Mouse (Mus musculus) induced T-regulatory cell, adult 2 months (primary cell): ENCODE measurements around the gene Pacs2.

Experiments
- DNase-seq: peaks from one replicate; pipeline ENCODE4 v3.0.0-alpha.2; 2012; ENCODE audit warnings: low read depth

The Pacs2 gene

DNA sequence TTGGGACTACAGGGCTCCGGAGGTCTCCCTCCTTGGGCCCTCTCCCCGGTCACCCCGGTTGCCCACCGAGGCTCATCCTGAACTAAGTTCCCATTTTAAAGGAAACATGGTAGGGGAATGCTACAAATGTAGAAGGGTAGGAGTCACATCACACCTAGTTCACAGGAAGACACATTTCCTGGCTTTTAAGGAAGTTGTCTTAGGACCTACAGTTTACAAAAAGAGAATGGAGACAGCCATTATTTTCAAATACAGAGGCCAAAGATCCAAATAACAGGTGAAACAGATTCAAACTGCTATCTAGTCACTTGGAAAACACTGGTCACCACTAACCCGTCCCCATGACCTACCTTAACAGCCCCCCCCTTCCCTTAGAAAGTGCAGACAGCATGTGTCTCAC lies 1.9 kb upstream of the Pacs2 start:
- no peak for DNase-seq

GRCm38 (mm10) chr12:113013021-113013491 lies 1.3 kb upstream of the Pacs2 start:
- DNase-seq = no peak

GRCm38 (mm10) chr12:113014561-113015556 lies 551 bp downstream of the Pacs2 start:
- peak; percentile 58 for DNase-seq

DNA sequence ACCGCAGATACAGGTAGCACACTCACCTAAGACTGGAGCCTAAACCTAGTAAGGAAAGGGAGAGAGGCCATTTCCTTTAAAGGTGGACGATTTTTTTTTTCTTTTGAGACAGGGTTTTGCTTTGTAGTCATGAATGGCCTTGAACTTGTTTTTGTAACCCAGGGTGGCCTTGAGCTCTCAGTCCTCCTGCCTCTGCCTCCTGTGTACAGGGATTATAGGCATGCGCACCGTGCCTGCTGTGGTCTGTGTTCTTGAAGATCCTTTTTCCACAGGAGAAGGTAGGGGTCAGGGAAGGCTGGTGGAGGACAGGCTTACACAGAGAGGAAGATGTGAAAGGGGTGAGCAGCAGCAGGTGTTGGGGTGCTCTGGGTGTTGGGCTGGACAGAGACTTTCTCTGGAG lies 1.6 kb downstream of the Pacs2 start:
- DNase-seq = peak; percentile 14

GRCm38 (mm10) chr12:113016976-113017375 lies 2.7 kb downstream of the Pacs2 start:
- no peak for DNase-seq

DNA sequence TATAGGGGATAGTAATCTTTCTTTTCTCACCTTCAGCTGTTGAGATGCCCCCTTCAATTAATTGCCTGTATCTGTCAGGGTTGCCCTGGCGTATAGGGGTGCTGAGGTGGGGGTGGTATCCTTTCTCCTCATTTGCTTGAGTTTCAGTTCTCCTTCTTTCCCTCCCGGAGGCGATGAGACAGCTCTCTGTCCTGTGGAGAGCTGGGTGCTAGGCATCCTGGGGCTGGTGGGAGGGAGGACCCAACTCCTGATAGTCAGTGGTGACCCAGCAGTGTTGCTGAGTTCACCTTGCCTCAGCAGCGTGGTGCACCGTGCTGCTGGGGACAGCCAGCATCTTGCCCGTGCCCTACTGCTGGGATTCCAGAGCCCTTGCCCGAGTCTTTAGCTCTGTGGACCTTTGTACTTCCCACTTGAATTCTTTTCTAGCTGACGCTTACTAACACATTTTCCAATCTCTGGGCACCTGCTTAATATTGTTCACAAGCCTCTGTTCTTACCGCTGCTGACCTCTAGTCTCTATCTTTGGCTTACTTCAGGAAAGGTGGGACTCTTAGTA lies 3.2 kb downstream of the Pacs2 start:
- no peak for DNase-seq

GRCm38 (mm10) chr12:113018763-113019162 lies 4.5 kb downstream of the Pacs2 start:
- no peak for DNase-seq

DNA sequence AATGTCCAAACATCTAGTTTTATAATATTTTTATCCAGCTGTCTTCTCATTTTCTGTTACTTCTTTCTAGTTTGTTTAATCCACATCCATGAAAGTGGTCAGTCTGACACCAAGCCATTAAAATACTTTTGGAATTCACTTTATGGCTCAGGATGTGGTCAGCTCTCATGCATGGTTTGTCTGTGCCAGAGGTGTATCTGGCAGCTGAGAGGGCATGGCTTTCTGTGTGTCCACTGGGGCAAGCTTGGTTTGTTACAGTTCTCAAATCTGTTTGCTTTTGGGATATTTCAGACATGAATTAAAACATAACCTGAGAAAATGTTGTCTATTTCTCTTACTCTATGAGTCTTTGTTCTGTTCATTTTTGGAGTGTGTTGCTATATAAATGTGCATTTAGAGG lies 7.2 kb downstream of the Pacs2 start:
- DNase-seq = no peak

GRCm38 (mm10) chr12:113023082-113023481 lies 8.8 kb downstream of the Pacs2 start:
- DNase-seq = no peak

GRCm38 (mm10) chr12:113026557-113026956 lies 12.2 kb downstream of the Pacs2 start:
- peak; percentile 63 for DNase-seq

DNA sequence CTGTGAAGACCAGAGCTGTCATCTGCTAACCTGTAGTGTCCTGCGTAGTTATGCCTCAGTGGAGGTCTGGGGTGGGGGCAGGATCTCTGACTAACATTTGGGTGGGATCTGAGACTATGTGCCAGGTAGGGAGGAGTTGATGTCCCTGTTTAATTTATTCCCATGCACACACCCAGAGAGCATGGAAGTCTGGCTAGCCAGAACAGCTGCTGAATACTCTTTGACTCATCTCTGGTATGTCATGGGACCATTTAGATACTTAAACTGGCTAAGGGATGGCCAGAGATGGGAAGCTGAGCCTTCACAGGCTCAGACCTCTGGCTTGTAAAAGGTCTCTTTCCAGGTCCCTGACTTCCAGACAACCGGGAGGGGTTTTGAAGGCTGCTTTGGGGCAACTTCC lies 13.2 kb downstream of the Pacs2 start:
- DNase-seq = no peak

DNA sequence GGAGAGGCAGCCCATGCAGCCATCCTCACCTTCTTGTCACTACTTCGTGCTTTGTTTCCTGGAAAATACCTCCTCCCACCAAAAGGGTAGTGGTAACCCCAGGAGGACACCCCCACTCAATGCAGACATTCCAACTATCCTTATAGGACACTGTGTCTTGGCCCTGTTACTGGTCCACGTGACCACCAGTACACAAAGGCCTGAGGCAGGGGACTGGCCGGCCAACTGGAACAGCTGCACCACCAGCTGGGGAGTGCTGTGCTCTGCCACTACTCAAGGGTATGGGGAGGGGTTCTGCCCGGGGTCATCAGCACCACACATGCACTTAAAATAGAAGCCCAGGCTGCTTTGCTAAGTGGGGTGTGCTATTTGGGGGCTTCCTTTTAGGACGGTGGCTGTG lies 13.8 kb downstream of the Pacs2 start:
- DNase-seq = no peak

- no peak for DNase-seq
Measured at GRCm38 (mm10) chr12:113028898-113029297, 14.6 kb downstream of the Pacs2 start.

- no peak for DNase-seq
Measured at GRCm38 (mm10) chr12:113030046-113030445, 15.7 kb downstream of the Pacs2 start.

GRCm38 (mm10) chr12:113030993-113031392 lies 16.7 kb downstream of the Pacs2 start:
- no peak for DNase-seq

- no peak for DNase-seq
Measured at GRCm38 (mm10) chr12:113031441-113031840, 17.1 kb downstream of the Pacs2 start.

DNA sequence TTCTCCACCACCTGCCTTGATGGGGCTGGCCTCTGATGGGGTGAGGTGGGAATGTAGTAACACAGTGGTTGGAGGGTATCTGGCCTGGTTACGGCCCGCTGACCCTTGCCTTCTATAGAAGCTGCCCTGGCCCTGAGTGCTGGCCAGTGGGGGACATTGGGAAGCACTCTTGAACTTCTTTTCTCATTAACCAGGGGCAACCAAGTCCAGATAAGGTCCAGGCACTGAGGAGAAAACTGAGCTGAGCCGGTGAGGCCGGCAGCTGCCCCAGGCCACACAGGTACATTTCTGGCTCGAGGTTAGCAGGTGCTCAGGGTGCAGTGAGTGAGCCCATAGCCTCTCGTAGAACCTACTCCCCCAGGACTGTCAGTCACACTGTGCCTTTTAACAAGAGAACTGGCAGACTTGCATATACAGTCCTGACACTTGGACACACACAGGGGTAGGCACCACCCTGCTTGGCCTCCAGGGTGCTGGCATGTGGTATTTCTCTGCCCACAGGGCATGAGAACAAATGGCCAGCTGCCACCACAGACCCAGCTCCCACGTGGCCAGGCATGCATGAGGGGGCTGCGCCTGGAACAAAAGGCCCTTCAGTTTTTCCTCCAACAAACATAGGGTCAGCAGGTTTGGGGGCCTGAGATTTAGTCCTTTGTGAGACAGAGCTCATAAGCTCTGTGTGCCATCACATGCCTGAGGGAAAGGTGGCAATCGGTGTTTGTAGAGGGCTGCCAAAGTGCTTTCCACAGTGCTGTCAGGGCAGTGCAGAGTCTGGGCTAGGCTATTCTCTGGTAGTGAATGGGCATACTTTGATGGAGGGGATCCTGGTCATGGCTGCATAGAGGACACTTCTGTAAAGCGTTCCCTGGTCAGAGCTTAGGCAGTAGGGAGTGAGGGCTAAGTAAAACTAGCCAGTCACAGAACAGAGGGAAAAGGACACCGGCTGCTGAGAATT lies 18.3 kb downstream of the Pacs2 start:
- no peak for DNase-seq

DNA sequence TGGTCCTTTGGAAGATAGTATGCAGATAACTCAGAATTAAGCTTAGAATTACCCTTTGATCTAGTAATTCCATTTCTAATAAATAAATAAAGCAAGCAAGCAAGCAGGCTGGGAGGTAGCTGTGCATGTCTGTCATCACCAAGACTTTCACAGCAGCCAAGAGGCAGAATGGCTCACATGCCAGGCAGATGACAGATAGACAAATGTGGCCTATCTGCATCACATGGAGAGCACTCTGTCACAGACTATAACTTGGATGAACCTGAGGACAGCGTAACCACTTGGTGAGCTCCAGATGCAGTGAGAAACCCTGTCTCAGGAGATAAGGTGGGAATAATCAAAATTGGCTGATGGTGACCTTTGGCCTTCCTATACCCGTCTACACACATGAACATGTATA lies 20.8 kb downstream of the Pacs2 start:
- no peak for DNase-seq

DNA sequence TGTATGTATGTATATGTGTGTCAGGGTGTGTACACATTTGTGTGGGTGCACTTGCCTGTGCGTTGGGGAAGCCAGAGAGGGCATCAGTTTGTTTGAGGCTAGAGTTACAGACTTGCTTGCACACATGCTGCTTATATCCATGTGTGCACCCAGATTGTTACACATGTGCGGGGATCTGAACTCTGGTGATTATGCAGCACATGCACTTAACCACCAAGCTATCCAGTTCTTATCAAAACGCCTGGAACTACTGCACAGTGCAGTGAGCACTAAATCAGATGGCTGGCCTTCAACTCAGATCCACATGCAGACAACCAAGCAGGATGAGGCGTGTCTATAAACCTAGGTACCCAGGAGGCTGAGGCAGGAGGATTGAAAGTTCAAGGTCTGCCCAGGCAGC lies 22.7 kb downstream of the Pacs2 start:
- DNase-seq = no peak

- DNase-seq = no peak
Measured at GRCm38 (mm10) chr12:113038414-113038813, 24.1 kb downstream of the Pacs2 start.

DNA sequence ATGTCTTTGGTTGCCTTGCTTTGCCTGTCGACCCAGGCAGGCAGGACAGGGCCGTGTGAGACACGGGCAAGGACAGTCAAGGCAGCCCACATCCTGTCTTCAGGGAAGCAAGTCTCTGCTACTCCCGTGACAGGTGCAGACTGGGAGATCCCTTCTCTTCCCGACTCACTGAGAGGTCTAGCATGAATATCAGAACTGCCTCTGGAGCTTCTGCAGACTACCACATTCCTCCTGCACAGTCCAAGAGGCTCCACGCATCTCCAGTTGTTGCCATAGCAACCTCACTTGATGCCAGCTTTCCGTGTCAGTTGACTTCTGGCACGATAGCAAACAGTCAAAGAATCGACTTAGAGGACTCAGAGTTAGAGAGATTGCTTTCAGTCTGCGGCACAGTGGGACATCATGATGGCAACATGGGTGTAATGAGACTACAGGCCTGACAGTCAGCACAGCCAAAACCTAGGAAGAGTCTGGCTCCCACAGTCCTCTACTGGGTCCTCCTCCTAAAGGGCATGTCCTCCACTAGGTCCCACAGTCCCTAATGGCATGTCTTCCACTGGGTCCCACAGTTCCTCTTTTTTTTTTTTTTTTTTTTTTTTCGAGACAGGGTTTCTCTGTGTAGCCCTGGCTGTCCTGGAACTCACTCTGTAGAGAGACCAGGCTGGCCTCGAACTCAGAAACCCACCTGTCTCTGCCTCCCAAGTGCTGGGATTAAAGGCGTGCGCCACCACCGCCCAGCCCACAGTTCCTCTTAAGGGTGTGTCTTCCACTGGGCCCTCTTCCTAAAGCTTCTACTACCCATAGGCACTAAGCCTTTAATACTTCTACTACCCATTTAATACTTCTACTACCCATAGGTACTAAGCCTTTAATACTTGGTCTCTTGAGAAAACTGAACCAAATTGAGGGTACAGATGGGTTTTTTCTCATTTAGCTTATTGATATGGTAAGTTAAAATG lies 27.5 kb downstream of the Pacs2 start:
- DNase-seq = peak; percentile 47
